Mouse (Mus musculus) midbrain, embryonic 13.5 days (tissue): ENCODE data around the gene Lfng. TPM values are rescaled to one million over a fixed set of nuclear protein-coding genes. Genes with fewer than 3 reads are reported as not detected.

Experiments
- ATAC-seq: fragments of 200-750 bp; cut with Nextera tagmentation; 2 replicates; pipeline ENCODE4 v1.8.0; 2017; ENCODE audit warnings: mild to moderate bottlenecking, moderate TSS enrichment, moderate library complexity
- H3K27ac ChIP-seq: fragments of 300-500 bp; sonication (generic); 2 replicates; pipeline ENCODE4 v1.5.1; 2015; ENCODE audit warnings: inconsistent platforms, mild to moderate bottlenecking, moderate library complexity
- H3K27me3 ChIP-seq: fragments of 300-500 bp; sonication (generic); 2 replicates; pipeline ENCODE4 v1.6.1; 2015; ENCODE audit warnings: mild to moderate bottlenecking, inconsistent platforms
- H3K36me3 ChIP-seq: fragments of 300-500 bp; sonication (generic); 2 replicates; pipeline ENCODE4 v1.6.1; 2015; ENCODE audit warnings: mild to moderate bottlenecking, inconsistent platforms
- H3K4me1 ChIP-seq: fragments of 300-500 bp; sonication (generic); replicated peaks from 2 replicates; pipeline ENCODE4 v1.6.1; 2015; ENCODE audit warnings: inconsistent platforms
- H3K4me2 ChIP-seq: fragments of 300-500 bp; sonication (generic); replicated peaks from 2 replicates; pipeline ENCODE4 v1.6.1; 2015; ENCODE audit warnings: moderate library complexity, mild to moderate bottlenecking, inconsistent platforms
- H3K4me3 ChIP-seq: fragments of 300-500 bp; sonication (generic); replicated peaks from 2 replicates; pipeline ENCODE4 v1.5.1; 2015; ENCODE audit warnings: mild to moderate bottlenecking, inconsistent platforms
- H3K9ac ChIP-seq: fragments of 300-500 bp; sonication (generic); replicated peaks from 2 replicates; pipeline ENCODE4 v1.6.1; 2015; ENCODE audit warnings: mild to moderate bottlenecking, inconsistent platforms
- H3K9me3 ChIP-seq: fragments of 300-500 bp; sonication (generic); 2 replicates; pipeline ENCODE4 v1.6.1; 2016; ENCODE audit warnings: mild to moderate bottlenecking, inconsistent platforms
- WGBS: fragments of 180-500 bp; shearing (Covaris S2); methylation state at CpG from one replicate; pipeline ENCODE4 v1.1.7; 2015; 5-methylcytosine and 5-hydroxymethylcytosine counted together
- polyA plus RNA-seq: library from polyadenylated mRNA; unstranded; fragments of >200 nt; fragmentation: Nextera tagmentation; extraction: Ambion mirVana; gene quantifications from 2 replicates; pipeline ENCODE4 v1.2.1, GENCODE M21; 2015

Lfng gene
- polyA plus RNA-seq, 1 experiment from 2014 or later: 25.0 TPM

GRCm38 (mm10) chr5:140646171-140646570, 39.1 kb downstream of the Lfng start:
- 81% methylated on average over 6 of the region's 6 CpGs for WGBS
- H3K9me3 ChIP-seq: no peaks in the 10 kb centered on the region
- H3K27me3 ChIP-seq: peaks cover 2% of the 10 kb centered on the region; the same call in 1 of the 2 replicates
- H3K36me3 ChIP-seq: peaks cover 24% of the 10 kb centered on the region
- peaks cover 76% of the 10 kb centered on the region for H3K4me1 ChIP-seq
- peak overlapping the region; percentile 100 for H3K9ac ChIP-seq
- H3K4me2 ChIP-seq: peak overlapping the region; percentile 100
- H3K27ac ChIP-seq: peak overlapping the region; percentile 16; the same call in 1 of the 2 replicates
- no peak for ATAC-seq
- peak overlapping the region; percentile 81 for H3K4me3 ChIP-seq

DNA sequence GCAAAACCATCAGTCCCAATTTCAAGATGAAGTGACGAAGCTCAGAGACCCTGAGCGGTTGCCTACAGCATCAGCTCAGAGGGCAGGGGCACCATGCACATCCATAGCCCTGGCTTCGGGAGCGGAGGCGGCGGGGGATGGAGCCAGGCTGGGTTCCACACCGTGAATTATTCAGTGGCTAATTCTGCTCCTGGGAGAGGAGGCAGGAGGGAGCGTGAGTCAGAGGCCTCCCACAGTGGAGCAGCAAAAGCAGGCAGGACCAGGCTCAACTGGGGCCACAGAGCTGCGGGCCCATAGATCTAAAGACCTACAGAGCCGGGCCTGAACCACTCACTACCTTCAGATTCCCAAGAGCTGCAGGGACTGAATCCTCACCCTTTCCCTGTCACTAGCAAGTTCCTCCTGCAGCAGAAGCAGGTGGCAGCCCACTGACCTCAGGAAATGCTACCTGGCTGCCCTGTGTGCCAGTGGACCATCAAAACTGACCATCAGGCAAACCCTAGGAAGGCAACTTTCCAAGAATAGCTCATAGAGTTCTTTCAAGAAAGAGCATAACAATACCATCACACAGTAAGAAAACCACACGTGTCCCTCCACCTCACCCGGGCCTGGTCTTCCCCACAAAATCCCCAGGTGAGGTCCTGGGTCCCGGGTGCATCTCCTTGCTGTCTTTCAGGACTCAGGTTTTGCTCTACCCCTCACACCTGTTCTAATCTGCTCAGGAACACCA, 40.1 kb downstream of the Lfng start:
- Histone ChIP-seq H3K4me2 (peak overlapping the region; percentile 100), H3K4me3 (peak overlapping the region; percentile 81), H3K4me1 (peaks cover 66% of the 10 kb centered on the region), H3K36me3 (peaks cover 24% of the 10 kb centered on the region), H3K9ac (peak overlapping the region; percentile 100), H3K27ac (peak overlapping the region; percentile 94), H3K27me3 (peaks cover 2% of the 10 kb centered on the region; the same call in 1 of the 2 replicates), H3K9me3 (no peaks in the 10 kb centered on the region)
- ATAC-seq: no peak
- WGBS: 30% methylated on average over 13 of the region's 13 CpGs

GRCm38 (mm10) chr5:140647821-140648518, 40.9 kb downstream of the Lfng start:
- H3K27ac ChIP-seq: peak overlapping the region; percentile 94
- peaks cover 24% of the 10 kb centered on the region for H3K36me3 ChIP-seq
- peak overlapping the region; percentile 100 for H3K4me2 ChIP-seq
- 1% methylated on average over 13 of the region's 13 CpGs for WGBS
- H3K9ac ChIP-seq: peak overlapping the region; percentile 100
- peaks cover 58% of the 10 kb centered on the region for H3K4me1 ChIP-seq
- H3K4me3 ChIP-seq: peak overlapping the region; percentile 81
- peak; percentile 49; the same call in 1 of the 2 replicates for ATAC-seq
- H3K27me3 ChIP-seq: peaks cover 2% of the 10 kb centered on the region; the same call in 1 of the 2 replicates
- H3K9me3 ChIP-seq: no peaks in the 10 kb centered on the region

GRCm38 (mm10) chr5:140648519-140649100, 41.5 kb downstream of the Lfng start, which contains the start of gene Ttyh3:
Gene Ttyh3 (minus strand): TSS chr5:140649031.
- H3K9me3 ChIP-seq: no peaks in the 10 kb centered on the region
- peak within 1 kb of the TSS; percentile 100 for H3K9ac ChIP-seq
- H3K27ac ChIP-seq: peak within 1 kb of the TSS; percentile 94
- peak within 1 kb of the TSS; percentile 81 for H3K4me3 ChIP-seq
- H3K4me2 ChIP-seq: peak within 1 kb of the TSS; percentile 100
- peaks cover 2% of the 10 kb centered on the region; the same call in 1 of the 2 replicates for H3K27me3 ChIP-seq
- H3K36me3 ChIP-seq: peaks cover 24% of the 10 kb centered on the region
- WGBS: 0% methylated on average over 56 of the region's 62 CpGs
- peak; percentile 71 for ATAC-seq
- H3K4me1 ChIP-seq: peaks cover 51% of the 10 kb centered on the region

DNA sequence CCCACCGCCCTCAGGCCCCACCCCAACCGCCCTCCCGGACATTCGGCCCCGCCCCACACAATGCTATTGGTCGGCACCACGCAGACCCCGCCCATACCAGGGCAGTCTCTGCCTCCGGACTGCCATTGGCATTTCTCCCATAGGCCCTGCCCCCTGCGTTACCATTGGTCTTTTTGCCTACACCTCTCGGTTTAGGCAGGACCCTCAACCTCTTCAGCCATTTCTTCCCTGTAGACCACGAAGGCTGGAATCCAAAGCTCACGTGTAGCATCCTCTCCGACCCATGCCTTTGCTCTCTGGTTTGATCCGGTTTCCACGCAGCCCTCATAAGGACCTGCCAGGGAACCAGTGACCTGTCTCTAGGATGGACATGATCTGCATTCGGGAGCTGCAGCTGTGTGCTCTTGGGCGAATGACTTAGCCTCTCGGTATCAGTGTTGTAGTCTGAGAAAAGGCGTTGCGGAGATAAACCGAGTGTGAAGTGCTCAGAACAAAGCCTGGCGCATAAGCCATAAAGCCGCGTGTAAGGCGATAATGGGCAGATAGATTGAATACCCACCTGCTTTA, 42.1 kb downstream of the Lfng start:
- Histone ChIP-seq H3K4me1 (peaks cover 47% of the 10 kb centered on the region), H3K4me3 (peak overlapping the region; percentile 81), H3K27me3 (peaks cover 2% of the 10 kb centered on the region; the same call in 1 of the 2 replicates), H3K9me3 (no peaks in the 10 kb centered on the region), H3K9ac (peak overlapping the region; percentile 63), H3K36me3 (peaks cover 18% of the 10 kb centered on the region), H3K4me2 (peak overlapping the region; percentile 59), H3K27ac (peak overlapping the region; percentile 84)
- peak; percentile 96 for ATAC-seq
- WGBS: 2% methylated on average over 26 of the region's 26 CpGs

DNA sequence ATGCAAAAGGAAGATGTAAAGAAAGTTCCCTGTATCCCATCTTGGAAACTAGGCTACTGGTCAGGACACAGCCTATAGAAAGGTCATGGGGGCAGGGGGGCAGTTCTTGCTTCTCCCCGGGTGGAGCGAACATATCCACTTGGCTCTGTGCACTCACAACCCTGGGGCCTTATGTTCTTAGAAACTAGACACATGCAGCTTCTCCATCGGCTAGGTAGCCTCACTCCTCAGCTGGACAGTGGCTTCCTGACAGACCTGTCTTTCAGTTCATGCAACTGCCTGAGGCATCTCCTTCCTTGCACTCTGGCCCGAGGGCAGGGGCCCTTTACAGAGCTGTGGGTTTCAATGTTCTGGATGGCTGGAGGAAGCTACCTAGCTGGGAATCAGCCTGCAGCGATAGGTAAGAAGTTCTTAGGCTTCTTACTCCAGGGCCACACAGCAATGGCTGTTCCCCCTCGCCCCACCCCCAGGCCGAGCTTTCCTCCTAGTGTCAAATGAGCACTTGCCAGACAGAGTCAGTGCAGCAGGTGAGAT, 42.8 kb downstream of the Lfng start:
- Histone ChIP-seq H3K9ac (peak overlapping the region; percentile 63; the same call in 1 of the 2 replicates), H3K4me2 (peak overlapping the region; percentile 59), H3K27me3 (peaks cover 2% of the 10 kb centered on the region; the same call in 1 of the 2 replicates), H3K4me1 (peaks cover 41% of the 10 kb centered on the region), H3K9me3 (no peaks in the 10 kb centered on the region), H3K4me3 (0 out of 2 replicates have a peak overlapping the region, but pooled peaks have one; percentile 81), H3K27ac (peak overlapping the region; percentile 84), H3K36me3 (peaks cover 10% of the 10 kb centered on the region)
- ATAC-seq: no peak
- 62% methylated on average over 7 of the region's 7 CpGs for WGBS

DNA sequence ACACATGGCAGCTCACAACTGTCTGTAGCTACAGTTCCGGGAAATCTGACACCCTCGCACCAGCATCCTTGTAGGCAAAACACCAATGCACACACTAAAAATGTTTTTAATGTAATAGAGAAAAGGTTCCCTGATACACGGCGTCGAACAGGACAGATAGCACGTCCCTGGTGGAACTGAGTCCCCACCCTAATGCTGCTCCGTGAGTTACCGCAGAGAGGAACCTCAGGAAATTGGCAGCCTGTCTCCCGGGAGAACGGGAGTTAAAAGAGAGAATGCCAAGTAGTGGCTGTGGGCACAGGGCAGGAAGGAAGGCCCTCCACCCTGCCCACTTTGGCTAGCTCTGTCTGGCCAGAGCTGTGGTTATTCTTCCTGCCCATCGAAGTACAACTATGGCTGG, 44.1 kb downstream of the Lfng start:
- 82% methylated on average over 11 of the region's 11 CpGs for WGBS
- peaks cover 28% of the 10 kb centered on the region for H3K4me1 ChIP-seq
- H3K4me3 ChIP-seq: no peak overlapping the region
- H3K27ac ChIP-seq: no peak overlapping the region
- peaks cover 2% of the 10 kb centered on the region; the same call in 1 of the 2 replicates for H3K27me3 ChIP-seq
- H3K9ac ChIP-seq: no peak overlapping the region
- H3K36me3 ChIP-seq: peaks cover 3% of the 10 kb centered on the region
- no peaks in the 10 kb centered on the region for H3K9me3 ChIP-seq
- ATAC-seq: no peak
- H3K4me2 ChIP-seq: no peak overlapping the region

DNA sequence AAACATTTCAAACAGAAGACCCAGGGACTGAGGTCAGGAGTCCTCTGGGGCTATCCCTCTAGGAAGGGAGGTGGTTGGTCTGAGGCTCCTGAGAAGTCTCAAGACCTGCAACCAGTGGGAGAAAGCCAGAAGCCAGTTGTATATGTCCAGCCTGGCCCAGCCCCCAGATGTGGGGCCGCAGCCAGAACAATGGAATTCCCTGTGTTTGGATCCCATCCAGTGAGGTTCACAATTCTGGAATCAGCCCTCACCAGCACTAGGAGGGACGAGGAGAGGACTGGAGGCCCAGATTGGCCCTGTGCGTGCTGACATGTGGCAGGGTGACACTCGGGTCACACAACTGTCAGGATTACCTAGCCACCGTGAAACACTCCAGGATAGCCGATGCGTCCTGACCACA, 45.5 kb downstream of the Lfng start:
- peaks cover 15% of the 10 kb centered on the region for H3K4me1 ChIP-seq
- H3K36me3 ChIP-seq: no peaks in the 10 kb centered on the region
- H3K27me3 ChIP-seq: peaks cover 2% of the 10 kb centered on the region; the same call in 1 of the 2 replicates
- ATAC-seq: no peak
- no peak overlapping the region for H3K9ac ChIP-seq
- no peak overlapping the region for H3K27ac ChIP-seq
- H3K4me3 ChIP-seq: no peak overlapping the region
- H3K4me2 ChIP-seq: no peak overlapping the region
- no peaks in the 10 kb centered on the region for H3K9me3 ChIP-seq
- WGBS: 77% methylated on average over 7 of the region's 7 CpGs

GRCm38 (mm10) chr5:140654096-140654845, 47.2 kb downstream of the Lfng start:
- Histone ChIP-seq H3K4me3 (no peak overlapping the region), H3K4me1 (peaks cover 16% of the 10 kb centered on the region), H3K4me2 (no peak overlapping the region), H3K9ac (no peak overlapping the region), H3K36me3 (no peaks in the 10 kb centered on the region), H3K27me3 (peaks cover 2% of the 10 kb centered on the region; the same call in 1 of the 2 replicates), H3K9me3 (no peaks in the 10 kb centered on the region), H3K27ac (no peak overlapping the region)
- no peak for ATAC-seq
- 82% methylated on average over 15 of the region's 15 CpGs for WGBS

DNA sequence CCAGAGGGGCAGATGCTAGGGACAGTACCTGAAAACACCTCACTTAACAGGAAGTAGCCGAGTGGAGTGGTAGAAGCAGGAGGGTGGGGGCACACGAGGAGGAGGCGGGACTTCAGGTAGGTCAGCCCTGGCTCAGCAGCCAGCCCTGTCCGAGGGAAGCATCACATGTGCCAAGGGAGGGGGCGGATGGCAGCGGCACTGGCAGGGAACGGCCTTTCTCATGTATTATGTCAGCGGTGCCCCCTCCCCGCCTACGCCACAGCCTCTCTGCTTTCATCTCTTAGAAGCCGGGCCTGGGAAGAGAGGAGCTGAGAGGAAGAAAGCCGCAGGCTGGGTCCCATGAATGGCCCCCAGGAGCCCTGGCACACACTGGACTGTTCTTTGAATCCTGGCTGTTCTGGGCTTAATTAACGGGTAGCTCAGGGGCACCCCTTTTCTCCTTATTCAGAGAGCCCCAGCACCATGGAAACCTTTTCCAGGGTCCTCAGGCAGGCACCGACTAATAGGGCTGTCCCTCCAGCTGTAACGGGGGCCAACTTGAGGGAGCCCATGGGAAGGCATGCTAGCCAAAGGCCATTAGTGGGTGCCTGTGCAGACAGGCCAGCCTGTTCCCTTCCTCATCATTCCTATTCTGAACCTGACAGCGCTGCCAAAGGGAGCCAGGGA, 52.6 kb downstream of the Lfng start:
- Histone ChIP-seq H3K9me3 (no peaks in the 10 kb centered on the region), H3K4me1 (peaks cover 44% of the 10 kb centered on the region), H3K4me3 (no peak overlapping the region), H3K9ac (0 out of 2 replicates have a peak overlapping the region, but pooled peaks have one; percentile 5), H3K4me2 (0 out of 2 replicates have a peak overlapping the region, but pooled peaks have one; percentile 2), H3K36me3 (0 out of 2 replicates have a peak, but pooled peaks cover 3% of the 10 kb centered on the region), H3K27ac (peak overlapping the region; percentile 75), H3K27me3 (no peaks in the 10 kb centered on the region)
- peak; percentile 86 for ATAC-seq
- 20% methylated on average over 16 of the region's 16 CpGs for WGBS
